Mouse (Mus musculus): ENCODE data around the gene H2afz.
A peak's percentile ranks its signal among the peaks of the same experiment; 100 is the strongest.
"Not testable (repeated sequence)": the region's sequence is repeated elsewhere in the genome, so short reads cannot be mapped to it uniquely, and the experiment has no call there.

H2afz gene

GRCm38 (mm10) chr3:137864124-137864987, at the start of gene H2afz:
Gene H2afz (plus strand): TSS chr3:137864487.
- DNase-seq = peak; percentile 99

- peak; percentile 23 for DNase-seq
Measured at GRCm38 (mm10) chr3:137818713-137819112, 45.6 kb upstream of the H2afz start.

GRCm38 (mm10) chr3:137820688-137821467, 43.4 kb upstream of the H2afz start:
- no peak for DNase-seq

- no peak for DNase-seq
Measured at GRCm38 (mm10) chr3:137823317-137823716, 41.0 kb upstream of the H2afz start.

DNA sequence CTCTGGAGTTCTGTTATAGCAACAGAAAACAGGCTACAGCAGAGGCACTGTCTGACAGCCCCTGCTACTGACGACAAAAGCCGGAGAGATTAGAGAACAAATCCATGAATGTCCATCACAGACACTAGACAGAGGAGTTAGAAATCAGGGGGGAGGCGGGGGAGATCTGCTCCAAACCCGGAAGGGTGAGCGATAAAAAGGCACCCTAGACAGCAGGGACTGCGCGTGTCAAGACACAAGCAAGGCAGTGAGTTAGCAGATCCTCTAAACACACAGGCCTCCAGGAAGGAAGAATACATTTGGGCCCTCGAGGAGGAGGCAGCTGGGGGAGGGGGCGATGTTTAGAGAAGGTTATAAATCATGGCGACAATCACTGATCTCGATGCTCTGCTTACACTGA, 36.6 kb upstream of the H2afz start:
- DNase-seq = peak; percentile 29

GRCm38 (mm10) chr3:137831156-137831555, 33.1 kb upstream of the H2afz start:
- DNase-seq = no peak

GRCm38 (mm10) chr3:137833128-137833527, 31.2 kb upstream of the H2afz start:
- no peak for DNase-seq

DNA sequence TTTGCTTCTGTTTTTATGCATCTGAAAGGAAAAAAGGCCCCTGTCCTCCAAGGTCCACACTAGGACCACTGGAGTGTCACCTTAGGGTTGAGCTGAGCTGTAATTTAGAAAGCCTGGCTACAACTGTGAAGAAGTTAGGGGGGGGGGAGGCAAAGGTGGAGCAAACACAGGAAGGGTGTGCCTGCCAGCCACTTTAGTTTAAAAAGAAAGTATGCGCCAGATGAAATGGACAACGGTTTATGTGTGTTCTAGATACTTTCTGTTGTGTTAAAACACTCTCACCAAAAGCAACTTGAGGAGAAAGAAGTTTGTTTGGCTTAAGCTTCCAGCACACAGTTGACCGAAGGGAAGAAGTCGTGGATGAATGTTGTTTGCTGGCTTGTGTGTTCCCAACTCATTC, 30.6 kb upstream of the H2afz start:
- DNase-seq = no peak

GRCm38 (mm10) chr3:137836543-137836942, 27.7 kb upstream of the H2afz start:
- DNase-seq = no peak

GRCm38 (mm10) chr3:137838160-137838559, 26.1 kb upstream of the H2afz start:
- DNase-seq = no peak

DNA sequence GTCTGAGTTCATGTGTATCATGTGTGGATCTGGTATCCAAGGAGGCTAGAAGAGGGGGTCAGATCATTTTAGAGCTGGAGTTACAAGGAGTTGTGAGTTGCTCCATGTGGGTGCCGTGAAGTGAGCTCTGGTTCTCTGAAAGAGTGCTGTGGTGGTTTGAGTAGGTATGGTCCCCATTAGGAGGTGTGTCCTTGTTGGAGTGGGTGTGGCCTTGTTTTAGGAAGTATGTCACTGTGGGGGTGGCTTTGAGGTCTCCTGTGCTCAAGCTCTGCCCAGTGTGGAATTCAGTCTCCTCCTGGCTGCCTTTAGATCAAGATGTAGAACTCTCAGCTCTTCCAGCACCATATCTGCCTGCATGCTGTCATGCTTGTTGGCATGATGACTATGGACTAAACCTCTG, 21.3 kb upstream of the H2afz start:
- no peak for DNase-seq

DNA sequence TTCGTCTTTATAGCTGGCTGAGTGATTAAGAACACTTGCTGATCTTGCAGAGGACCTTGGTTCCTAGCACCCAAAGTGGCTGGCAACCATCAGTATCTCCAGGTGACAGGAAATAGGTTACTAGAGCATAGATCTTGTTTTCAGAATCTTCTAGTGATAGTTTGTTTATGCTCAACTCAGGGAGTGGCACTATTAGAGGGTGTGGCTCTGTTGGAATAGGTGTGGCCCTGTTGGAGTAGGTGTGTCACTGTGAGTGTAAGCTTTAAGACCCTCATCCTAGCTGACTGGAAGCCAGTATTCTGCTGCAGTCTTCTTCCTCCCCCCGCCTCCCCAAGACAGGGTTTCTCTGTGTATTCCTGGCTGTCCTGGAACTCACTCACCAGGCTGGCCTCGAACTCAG, 20.0 kb upstream of the H2afz start:
- DNase-seq = no peak

DNA sequence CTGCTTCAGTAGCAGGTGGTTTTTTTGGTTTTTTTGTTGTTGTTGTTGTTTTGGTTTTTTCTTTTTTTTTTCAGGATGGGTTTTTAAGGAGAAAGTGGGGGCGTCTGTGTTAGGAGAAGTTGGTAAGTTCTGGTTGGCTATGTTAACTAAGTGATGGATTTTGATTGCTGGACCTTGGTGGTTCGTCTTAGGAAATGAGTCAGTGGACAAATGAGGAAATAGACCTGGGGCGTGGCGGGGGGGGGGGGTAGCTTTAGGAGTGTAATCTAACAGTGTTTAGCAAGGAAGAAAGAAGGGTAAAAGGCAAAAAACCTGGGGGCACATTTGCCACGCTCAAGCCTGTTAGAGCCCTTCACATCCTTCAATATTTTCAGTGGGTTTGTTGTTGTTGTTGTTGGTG, 17.7 kb upstream of the H2afz start:
- DNase-seq = no peak

DNA sequence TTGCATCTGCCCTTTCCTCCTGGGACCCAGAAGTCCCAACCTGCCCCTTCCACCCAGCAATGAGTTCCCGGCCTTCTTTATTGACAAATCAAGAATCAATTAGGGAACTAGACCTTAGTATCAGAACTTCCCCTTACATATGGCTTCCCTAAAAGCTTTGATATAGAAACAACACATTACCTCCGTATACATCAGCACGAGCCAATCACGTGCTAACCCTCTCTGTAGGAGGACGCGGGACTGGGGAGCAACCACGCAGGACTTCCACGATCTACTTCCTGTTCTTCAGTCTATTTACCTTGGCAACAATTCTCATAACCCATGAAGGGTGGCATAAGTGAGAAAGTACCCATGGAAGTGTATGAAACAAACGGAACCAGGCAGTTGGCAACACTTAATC, 15.9 kb upstream of the H2afz start:
- DNase-seq = no peak

DNA sequence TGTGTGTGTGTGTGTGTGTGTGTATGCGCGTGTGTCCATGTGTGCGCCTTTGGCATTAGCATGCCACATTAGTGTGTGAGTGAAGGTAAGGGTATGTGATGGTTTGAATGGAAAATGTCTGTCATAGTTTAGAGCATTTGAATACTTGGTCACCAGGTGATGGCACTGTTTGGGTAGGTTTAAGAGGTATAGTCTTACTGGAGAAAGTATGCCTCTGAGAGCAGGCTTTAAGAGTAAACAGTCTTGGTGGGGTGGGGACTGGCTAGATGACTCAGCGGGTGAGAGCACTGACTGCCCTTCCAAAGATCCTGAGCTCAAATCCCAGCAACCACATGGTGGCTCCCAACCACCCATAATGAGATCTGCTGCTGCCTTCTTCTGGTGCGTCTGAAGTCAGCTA, 14.6 kb upstream of the H2afz start:
- no peak for DNase-seq

GRCm38 (mm10) chr3:137851196-137851595, 13.1 kb upstream of the H2afz start:
- no peak for DNase-seq

GRCm38 (mm10) chr3:137853011-137853410, 11.3 kb upstream of the H2afz start:
- DNase-seq = not testable (repeated sequence)

DNA sequence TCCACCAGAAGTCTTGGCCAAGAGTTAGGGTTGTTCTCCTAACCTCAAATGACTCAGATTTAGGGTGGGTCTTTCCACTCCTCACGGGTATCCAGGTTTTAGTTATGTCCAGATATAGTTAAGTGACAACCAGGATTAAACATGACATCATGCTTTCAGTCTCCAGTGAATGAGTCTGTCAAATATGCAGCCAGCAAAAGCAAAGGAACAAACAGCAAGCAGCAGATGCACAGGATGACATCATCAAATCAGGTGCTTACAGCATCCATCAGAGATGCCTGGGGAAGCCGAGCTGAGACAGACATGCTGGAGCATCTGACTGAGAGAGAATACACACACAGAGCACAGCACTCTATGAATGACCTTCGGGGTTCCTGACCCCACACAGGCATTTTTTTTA, 9.0 kb upstream of the H2afz start:
- no peak for DNase-seq

DNA sequence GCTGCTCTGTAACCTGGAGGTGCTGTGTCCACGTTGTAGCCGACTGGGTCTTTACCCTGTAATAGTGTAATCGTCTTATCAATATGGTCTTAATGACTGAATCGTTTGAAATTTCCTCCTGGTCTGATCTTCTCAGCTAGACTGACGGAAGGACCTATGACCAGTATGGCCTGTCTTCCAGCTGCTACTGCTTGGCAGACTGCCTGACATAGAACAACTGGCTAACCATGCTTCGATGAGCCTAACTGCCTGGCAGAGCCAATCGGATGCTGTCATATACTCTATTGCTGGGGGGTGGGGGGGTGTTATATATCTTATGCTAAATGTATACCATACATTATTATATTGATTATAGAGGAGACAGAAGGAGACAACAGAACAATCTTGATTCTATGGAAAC, 8.2 kb upstream of the H2afz start:
- no peak for DNase-seq

DNA sequence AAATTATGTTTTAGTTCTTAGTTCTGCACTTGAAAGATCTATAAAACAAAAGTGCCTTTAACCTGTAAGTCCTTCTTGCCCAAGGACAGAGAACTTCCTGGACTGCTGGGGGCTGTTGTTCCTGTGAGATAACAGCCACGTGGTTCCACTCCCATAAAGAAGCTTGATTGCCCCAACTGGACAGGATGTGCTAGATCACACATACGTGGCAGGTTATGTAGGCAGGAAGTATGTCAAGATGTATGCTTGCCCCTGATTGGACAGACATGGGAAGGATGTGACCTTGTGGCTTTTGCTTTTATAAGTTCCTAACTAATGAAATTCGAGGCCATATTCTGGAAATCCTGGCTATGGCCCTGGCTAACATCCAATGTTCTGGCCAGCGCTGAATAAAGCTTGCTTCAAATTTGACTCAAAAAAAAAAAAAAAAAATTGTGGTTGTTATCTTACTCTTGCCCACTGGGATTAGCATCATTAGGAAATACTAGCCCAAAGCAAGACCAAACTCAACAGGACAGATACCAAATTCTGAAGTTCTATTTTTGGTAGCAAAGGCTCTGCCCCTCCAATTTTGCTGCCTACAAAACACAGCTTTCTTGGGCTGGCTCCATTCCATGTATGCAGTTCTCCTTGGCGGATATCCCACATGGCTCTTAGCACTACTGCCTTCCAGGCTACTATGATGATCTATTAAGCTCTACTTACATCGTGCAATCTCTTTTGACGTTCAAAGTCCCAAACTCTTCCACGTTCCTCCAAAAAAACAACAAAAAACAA, 3.7 kb upstream of the H2afz start:
- no peak for DNase-seq

DNA sequence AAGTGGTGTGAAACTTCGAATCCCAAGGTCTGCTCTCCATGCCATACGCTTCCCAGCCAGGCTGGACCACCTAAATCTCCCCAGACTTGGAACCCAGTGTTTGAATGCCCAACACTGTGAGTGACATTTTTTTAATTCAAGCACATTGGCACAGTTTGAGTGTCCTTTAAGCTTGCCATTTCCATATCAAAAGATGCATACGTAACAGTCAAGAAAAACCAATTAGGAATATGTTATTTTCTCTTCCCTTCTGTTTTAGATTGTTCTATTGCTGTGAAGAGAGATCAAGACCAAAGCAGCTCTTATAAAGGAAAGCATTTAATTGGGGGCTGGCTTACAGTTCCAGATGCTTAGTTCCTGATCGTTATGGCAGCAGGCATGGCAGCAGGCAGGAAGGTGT, 2.9 kb upstream of the H2afz start:
- DNase-seq = no peak

GRCm38 (mm10) chr3:137862600-137862999, 1.7 kb upstream of the H2afz start:
- no peak for DNase-seq

DNA sequence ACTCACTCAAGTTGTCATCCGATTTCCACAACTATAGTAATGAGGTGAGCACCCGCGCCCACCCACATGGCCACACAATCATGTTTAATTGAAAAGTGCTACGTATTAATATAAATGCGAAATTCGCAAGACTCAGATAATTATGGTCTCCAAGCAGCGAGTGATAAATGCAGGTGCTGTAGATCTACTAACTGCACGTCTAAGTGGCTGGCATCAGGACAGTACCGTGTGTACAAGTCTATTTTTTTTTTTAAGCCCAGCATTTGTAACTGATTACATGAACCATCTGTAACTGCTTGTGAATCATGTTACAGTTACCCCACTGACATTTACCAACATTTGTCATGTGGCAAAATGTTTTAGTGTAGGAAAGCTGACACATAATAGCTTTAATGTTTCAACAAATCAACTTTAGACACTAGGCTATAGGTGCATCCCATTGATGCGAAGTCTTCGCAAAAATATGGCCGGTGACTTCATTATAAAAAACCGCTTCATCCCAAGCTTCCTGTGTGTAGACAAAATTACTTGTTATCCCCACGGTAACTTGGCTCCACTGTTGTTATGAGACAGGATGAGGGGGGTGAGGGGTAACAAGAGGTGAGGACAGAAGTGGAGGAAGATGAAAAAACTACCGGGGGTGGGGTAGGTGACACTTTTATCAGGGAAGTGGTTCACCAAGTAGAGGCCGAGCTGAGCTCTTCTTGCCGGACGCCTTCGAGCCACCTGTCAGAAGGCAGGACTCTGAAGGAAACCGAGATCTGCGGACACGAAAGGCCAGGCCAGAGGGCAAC, 760 bp upstream of the H2afz start:
- DNase-seq = no peak
